Mouse (Mus musculus) 3T3-L1 (cell line): ENCODE measurements around the gene Pp2d1.

ENCODE experiments used
- DNase-seq: peaks from one replicate; pipeline ENCODE4 v3.0.0-alpha.2; 2015; ENCODE audit warnings: low read depth, low spot score

Pp2d1 gene

GRCm38 (mm10) chr17:53478858-53479603, 60.2 kb downstream of the Pp2d1 start, which contains the start of gene Rab5a:
Gene Rab5a, plus strand, starts transcription at chr17:53479234.
- peak; percentile 99 for DNase-seq

- no peak for DNase-seq
Measured at GRCm38 (mm10) chr17:53478066-53478857, 61.0 kb downstream of the Pp2d1 start.

- DNase-seq: no peak
Measured at GRCm38 (mm10) chr17:53468697-53469096, 70.6 kb downstream of the Pp2d1 start.

- DNase-seq: peak; percentile 30
Measured at GRCm38 (mm10) chr17:53465569-53465968, 73.7 kb downstream of the Pp2d1 start.

- DNase-seq: peak; percentile 19
Measured at GRCm38 (mm10) chr17:53463496-53463840, 75.8 kb downstream of the Pp2d1 start.

DNA sequence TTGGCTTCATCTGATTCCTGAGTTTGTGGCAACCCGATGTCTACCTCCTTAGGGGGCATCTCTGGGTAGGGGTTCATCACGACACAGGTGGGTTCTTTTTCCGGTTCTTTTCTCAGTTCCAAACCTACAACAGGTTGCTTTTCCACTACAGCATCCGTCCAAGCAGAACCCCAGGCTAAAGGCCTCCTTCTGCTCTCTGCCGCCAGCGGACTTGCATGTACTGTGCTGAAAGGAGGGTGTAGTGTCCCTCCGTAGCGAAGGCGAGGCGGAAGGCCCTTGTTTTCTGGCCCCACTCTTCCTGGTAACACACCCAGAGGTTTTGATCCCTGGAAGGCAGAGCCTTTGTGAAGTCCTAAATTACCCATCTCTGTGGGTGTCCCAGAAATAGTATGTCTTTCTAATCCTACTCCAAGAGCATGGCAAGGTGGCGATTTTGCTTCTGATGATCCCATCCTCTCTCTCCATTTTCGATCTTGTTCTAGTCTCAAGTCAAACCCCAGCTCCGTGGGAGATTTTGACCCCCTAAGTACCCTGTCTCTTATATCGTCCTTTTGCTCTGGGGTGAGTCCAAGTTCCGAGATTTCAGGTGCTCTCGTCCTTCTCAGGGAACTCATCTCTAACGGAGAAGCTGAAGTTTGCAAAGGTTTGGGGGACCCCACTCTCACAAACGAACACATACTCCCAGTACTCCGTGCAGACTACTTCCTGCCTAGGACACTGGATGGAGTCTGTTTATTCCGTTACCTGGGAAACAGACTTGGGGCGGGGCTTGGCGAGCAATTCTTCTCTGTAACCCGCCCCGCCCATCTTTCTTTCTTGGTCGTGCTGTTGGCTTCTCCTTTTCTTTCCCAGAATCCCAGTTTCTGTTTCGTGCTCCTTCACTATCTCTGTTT, 76.4 kb downstream of the Pp2d1 start, which contains the start of gene Efhb:
Gene Efhb, minus strand, starts transcription at position 719 of the 893 bp plus-strand sequence.
- peak; percentile 94 for DNase-seq
